Mouse (Mus musculus) liver, adult 2 months (tissue): ENCODE results near the gene Agr2. TPM values are rescaled to one million over a fixed set of nuclear protein-coding genes. Genes with fewer than 3 reads are reported as not detected.

Source experiments
- DNase-seq: peaks from one replicate; pipeline ENCODE4 v3.0.0-alpha.2; 2011; ENCODE audit warnings: low read depth, low spot score; ENCODE audit errors: extremely low read depth
- H3K27ac ChIP-seq: fragments of 200-500 bp; replicated peaks from 2 replicates; pipeline ENCODE4 v1.5.1; 2012; ENCODE audit warnings: low read depth, mild to moderate bottlenecking, control low read depth, inconsistent platforms, low read length; ENCODE audit not compliant: insufficient read depth
- H3K27me3 ChIP-seq: fragments of 200-500 bp; 2 replicates; pipeline ENCODE4 v1.6.1; 2012; ENCODE audit warnings: mild to moderate bottlenecking, moderate library complexity, low read length, inconsistent platforms; ENCODE audit not compliant: control insufficient read depth, insufficient read depth
- H3K36me3 ChIP-seq: fragments of 200-500 bp; 2 replicates; pipeline ENCODE4 v1.6.1; 2012; ENCODE audit warnings: low read length, inconsistent platforms; ENCODE audit not compliant: control insufficient read depth, insufficient read depth
- H3K4me1 ChIP-seq: fragments of 200-500 bp; 2 replicates; pipeline ENCODE4 v1.6.1; 2011; ENCODE audit warnings: low read length; ENCODE audit not compliant: control insufficient read depth, insufficient read depth
- H3K4me3 ChIP-seq: fragments of 200-500 bp; 2 replicates; pipeline ENCODE4 v1.5.1; 2011; ENCODE audit warnings: low read depth, mild to moderate bottlenecking, control low read depth, low read length, moderate library complexity; ENCODE audit not compliant: insufficient read depth
- H3K79me2 ChIP-seq: fragments of 200-500 bp; 2 replicates; pipeline ENCODE4 v1.6.1; 2012; ENCODE audit warnings: inconsistent platforms, mild to moderate bottlenecking, low read length, moderate library complexity; ENCODE audit not compliant: control insufficient read depth, insufficient read depth
- H3K9ac ChIP-seq: fragments of 200-500 bp; 2 replicates; pipeline ENCODE4 v1.6.1; 2012; ENCODE audit warnings: low read depth, mild to moderate bottlenecking, control low read depth, inconsistent platforms, low read length
- CTCF ChIP-seq: fragments of 200-500 bp; IDR thresholded peaks from 2 replicates; pipeline ENCODE4 v1.5.1; 2011; ENCODE audit warnings: low read depth, low read length, control low read depth
- POLR2A ChIP-seq: fragments of 200-500 bp; IDR thresholded peaks from 2 replicates; pipeline ENCODE4 v1.6.1; 2011; ENCODE audit warnings: low read length, control low read depth; ENCODE audit not compliant: insufficient read depth; ENCODE audit errors: extremely low read depth
- WGBS: fragments of 180-500 bp; shearing (Covaris S2); methylation state at CpG from one replicate; pipeline ENCODE4 v1.1.7; 2018; 5-methylcytosine and 5-hydroxymethylcytosine counted together
- polyA plus RNA-seq: library from polyadenylated mRNA; depleted of rRNA; stranded (reverse); fragments of >200 nt; gene quantifications from 2 replicates; pipeline ENCODE4 v1.2.3, GENCODE M21; 2012
- total RNA-seq: library from RNA; depleted of rRNA; stranded (reverse); fragments of >200 nt; gene quantifications from 2 replicates; pipeline ENCODE4 v1.2.3, GENCODE M21; 2014

Agr2 gene
- total and polyA plus RNA-seq, 2 experiments: 0.27 TPM; not detected in 1

DNA sequence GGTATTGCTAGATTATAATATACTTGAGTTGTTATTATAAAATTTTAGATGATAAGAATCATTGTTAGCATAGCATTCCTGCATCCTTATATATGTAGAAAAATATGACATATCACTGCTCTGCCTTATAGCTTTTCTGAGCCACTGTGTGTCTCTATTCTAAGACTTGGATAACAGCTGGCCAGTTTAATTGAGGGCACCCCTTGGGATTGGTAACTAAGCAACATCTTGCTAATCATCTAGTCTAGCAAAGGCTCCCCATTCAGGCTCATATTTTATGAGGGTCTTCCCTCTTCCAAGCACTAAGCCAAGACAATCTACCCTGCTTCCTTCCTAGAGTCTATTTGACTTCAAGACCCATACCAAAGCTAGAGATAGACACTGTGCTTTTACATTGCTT, 1.4 kb downstream of the Agr2 start:
- peaks cover 2% of the 10 kb centered on the region; the same call in 1 of the 2 replicates for H3K27me3 ChIP-seq
- no peaks in the 10 kb centered on the region for H3K4me1 ChIP-seq
- no peaks in the 10 kb centered on the region for H3K79me2 ChIP-seq
- no peak overlapping the region for H3K9ac ChIP-seq
- TF ChIP-seq POLR2A: no peak
- TF ChIP-seq CTCF: no peak
- H3K27ac ChIP-seq: no peak overlapping the region
- no peak overlapping the region for H3K4me3 ChIP-seq
- H3K36me3 ChIP-seq: no peaks in the 10 kb centered on the region
- DNase-seq: no peak

GRCm38 (mm10) chr12:35995799-35996198, 3.1 kb downstream of the Agr2 start:
- peaks cover 2% of the 10 kb centered on the region; the same call in 1 of the 2 replicates for H3K27me3 ChIP-seq
- no peak overlapping the region for H3K9ac ChIP-seq
- H3K79me2 ChIP-seq: no peaks in the 10 kb centered on the region
- TF ChIP-seq POLR2A (no peak), CTCF (peak; percentile 19; the same call in 1 of the 2 replicates)
- WGBS: 25% methylated on average over 5 of the region's 5 CpGs
- DNase-seq: peak; percentile 27
- H3K36me3 ChIP-seq: no peaks in the 10 kb centered on the region
- H3K4me3 ChIP-seq: no peak overlapping the region
- no peak overlapping the region for H3K27ac ChIP-seq
- H3K4me1 ChIP-seq: no peaks in the 10 kb centered on the region

GRCm38 (mm10) chr12:36004714-36005113, 12.0 kb downstream of the Agr2 start:
- TF ChIP-seq POLR2A: no peak
- no peak for TF ChIP-seq CTCF
- H3K9ac ChIP-seq: no peak overlapping the region

GRCm38 (mm10) chr12:36007581-36007980, 14.9 kb downstream of the Agr2 start:
- no peak for DNase-seq
- Histone ChIP-seq H3K27ac (no peak overlapping the region), H3K4me1 (no peaks in the 10 kb centered on the region), H3K9ac (no peak overlapping the region), H3K27me3 (no peaks in the 10 kb centered on the region), H3K79me2 (no peaks in the 10 kb centered on the region), H3K4me3 (no peak overlapping the region), H3K36me3 (no peaks in the 10 kb centered on the region)
- TF ChIP-seq CTCF: no peak
- TF ChIP-seq POLR2A: no peak
- WGBS: 70% methylated on average over 2 of the region's 2 CpGs

More at GRCm38 (mm10) chr12:36004714-36005113, 12.0 kb downstream of the Agr2 start:
- no peak overlapping the region for H3K27ac ChIP-seq
- no peaks in the 10 kb centered on the region for H3K36me3 ChIP-seq
- no peaks in the 10 kb centered on the region for H3K79me2 ChIP-seq
- no peaks in the 10 kb centered on the region for H3K4me1 ChIP-seq
- H3K4me3 ChIP-seq: no peak overlapping the region
- no peaks in the 10 kb centered on the region for H3K27me3 ChIP-seq
- DNase-seq: peak; percentile 3
- WGBS: 29% methylated on average over 4 of the region's 4 CpGs

DNA sequence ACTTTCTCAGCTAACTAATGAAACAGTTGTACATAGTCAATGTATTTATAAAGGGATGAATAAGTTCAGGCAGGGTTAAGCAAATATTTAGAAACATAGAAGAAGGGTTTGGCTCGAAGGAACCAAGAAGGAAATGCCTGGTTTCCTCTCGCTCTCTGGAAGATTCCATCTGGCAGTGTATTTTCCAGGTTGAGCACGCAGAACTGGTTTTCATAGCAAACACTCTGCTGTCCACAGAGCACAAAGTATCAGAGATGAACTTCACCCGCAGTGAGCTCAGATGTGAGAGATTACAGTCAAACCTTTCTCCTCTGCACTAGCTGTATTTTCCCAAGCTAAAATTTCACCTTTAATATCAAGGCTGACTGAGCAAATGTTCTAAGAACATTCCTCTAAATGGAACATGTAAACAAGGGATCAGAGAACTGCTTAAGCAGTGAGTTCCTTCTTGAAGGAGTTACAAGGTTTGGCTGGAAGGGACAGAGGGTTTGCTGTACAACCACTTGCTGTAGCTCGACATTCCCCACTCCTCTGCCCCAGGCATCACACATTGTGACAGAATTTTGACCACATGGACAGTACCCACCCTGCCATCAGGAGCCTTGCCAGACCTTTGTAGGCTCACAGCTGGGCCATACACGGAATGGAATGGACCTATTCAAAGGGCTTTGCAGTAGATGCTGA, 15.8 kb downstream of the Agr2 start:
- TF ChIP-seq POLR2A: no peak
- TF ChIP-seq CTCF: no peak
- no peak overlapping the region for H3K27ac ChIP-seq
- no peak overlapping the region for H3K9ac ChIP-seq
- 41% methylated on average over 6 of the region's 6 CpGs for WGBS
- no peaks in the 10 kb centered on the region for H3K79me2 ChIP-seq
- DNase-seq: peak; percentile 3
- H3K4me3 ChIP-seq: no peak overlapping the region
- no peaks in the 10 kb centered on the region for H3K4me1 ChIP-seq
- no peaks in the 10 kb centered on the region for H3K36me3 ChIP-seq
- H3K27me3 ChIP-seq: no peaks in the 10 kb centered on the region

DNA sequence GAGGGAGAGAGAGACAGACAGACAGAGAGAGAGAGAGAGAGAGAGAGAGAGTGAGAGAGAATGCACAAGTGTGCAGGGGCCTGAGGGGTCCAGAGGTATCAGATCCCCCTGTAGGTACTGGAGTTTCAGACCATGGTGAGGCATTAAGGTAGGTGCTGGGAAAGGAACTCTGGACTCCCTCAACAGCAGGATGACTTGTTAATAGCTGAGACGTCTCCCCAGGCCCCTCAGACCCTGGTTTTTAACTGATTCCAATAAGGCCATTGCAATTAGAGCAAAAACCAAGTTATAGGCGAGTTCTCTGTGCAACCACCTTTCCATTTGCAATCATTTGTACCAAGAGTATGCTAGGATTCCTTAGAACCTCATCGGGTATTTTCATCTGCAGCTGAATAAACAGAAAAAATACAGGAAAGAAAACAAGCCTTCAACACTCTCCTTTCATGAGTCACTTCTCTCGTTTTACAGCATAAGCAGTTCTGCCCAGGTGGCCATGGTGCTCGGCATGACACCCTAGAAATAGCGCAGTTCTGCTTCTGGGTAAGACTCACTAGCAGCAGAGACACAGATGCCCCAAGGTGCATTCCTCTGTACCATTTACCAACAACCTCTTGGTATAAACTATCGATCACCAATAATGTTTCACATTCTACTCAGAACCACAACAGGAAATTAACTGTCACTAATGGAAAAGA, 20.7 kb downstream of the Agr2 start:
- H3K9ac ChIP-seq: no peak overlapping the region
- WGBS: 87% methylated on average over 7 of the region's 7 CpGs

More for the DNA sequence above, 20.7 kb downstream of the Agr2 start:
- TF ChIP-seq POLR2A (no peak), CTCF (no peak)
- Histone ChIP-seq H3K79me2 (no peaks in the 10 kb centered on the region), H3K4me3 (no peak overlapping the region), H3K36me3 (no peaks in the 10 kb centered on the region), H3K27ac (no peak overlapping the region), H3K4me1 (no peaks in the 10 kb centered on the region), H3K27me3 (no peaks in the 10 kb centered on the region)
- no peak for DNase-seq
